Mouse (Mus musculus): ENCODE data around the gene Map1b. TPM values are rescaled to one million over a fixed set of nuclear protein-coding genes. Genes with fewer than 3 reads are reported as not detected.

Gene Map1b
- polyA plus RNA-seq, 2 experiments: 17.5 to 142 TPM

GRCm38 (mm10) chr13:99441700-99442433, 74.5 kb downstream of the Map1b start:
- H3K27me3 ChIP-seq (ENCODE audit: control insufficient read depth, insufficient read depth, low read length): no peaks in the 10 kb centered on the region
- H3K4me1 ChIP-seq (ENCODE audit: control insufficient read depth, insufficient read depth, low read length): peaks cover 26% of the 10 kb centered on the region
- DNase-seq (ENCODE audit: low spot score) (peak; percentile 27), ATAC-seq (ENCODE audit: low FRiP score, low read depth) (peak; percentile 58)
- peaks cover 27% of the 10 kb centered on the region for H3K36me3 ChIP-seq (ENCODE audit: control insufficient read depth, insufficient read depth, low read length)
- H3K9me3 ChIP-seq (ENCODE audit: control insufficient read depth, low read length): no peaks in the 10 kb centered on the region
- no peak overlapping the region; the same call in 1 of the 2 replicates for H3K4me2 ChIP-seq (replicated peaks; ENCODE audit: low read depth, low read length, severe bottlenecking)
- H3K4me3 ChIP-seq (replicated peaks; ENCODE audit: low read length): no peak overlapping the region
- H3K27ac ChIP-seq (replicated peaks; ENCODE audit: low read depth, low read length): peak overlapping the region; percentile 20; the same call in 1 of the 2 replicates
- H3K9ac ChIP-seq (ENCODE audit: low read depth, low read length, severe bottlenecking): no peak overlapping the region
- WGBS: 32% methylated on average over 18 of the region's 18 CpGs
- no peak for TF ChIP-seq POLR2A (IDR thresholded peaks at IDR 0.05; ENCODE audit: borderline replicate concordance, extremely low read depth, insufficient read depth, insufficient read length)

DNA sequence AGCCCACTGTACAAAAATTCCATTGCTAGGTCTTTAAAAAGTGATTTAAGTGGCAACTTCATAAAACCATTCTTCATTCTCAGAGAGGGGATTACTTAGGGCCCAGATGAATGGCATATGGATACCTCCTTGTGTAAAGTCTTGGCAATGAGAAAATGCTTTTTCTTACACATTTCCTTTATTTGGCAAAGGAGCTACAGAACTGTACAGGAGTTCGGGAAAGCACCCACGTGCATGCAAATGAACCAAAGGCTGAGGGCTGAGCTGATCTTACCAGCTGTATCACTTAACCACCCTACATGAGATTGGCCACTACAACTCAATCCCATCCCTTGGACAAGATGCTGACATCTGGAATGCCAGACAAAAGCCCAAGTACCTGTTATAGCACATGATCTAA, 76.1 kb downstream of the Map1b start:
- Histone ChIP-seq H3K4me3 (replicated peaks; ENCODE audit: low read length) (no peak overlapping the region), H3K9ac (ENCODE audit: low read depth, low read length, severe bottlenecking) (no peak overlapping the region), H3K4me2 (replicated peaks; ENCODE audit: low read depth, low read length, severe bottlenecking) (no peak overlapping the region), H3K27me3 (ENCODE audit: control insufficient read depth, insufficient read depth, low read length) (no peaks in the 10 kb centered on the region), H3K36me3 (ENCODE audit: control insufficient read depth, insufficient read depth, low read length) (peaks cover 33% of the 10 kb centered on the region), H3K27ac (replicated peaks; ENCODE audit: low read depth, low read length) (no peak overlapping the region), H3K9me3 (ENCODE audit: control insufficient read depth, low read length) (no peaks in the 10 kb centered on the region), H3K4me1 (ENCODE audit: control insufficient read depth, insufficient read depth, low read length) (peaks cover 26% of the 10 kb centered on the region)
- 88% methylated on average over 2 of the region's 2 CpGs for whole genome bisulfite sequencing
- ATAC-seq (ENCODE audit: low FRiP score, low read depth) (no peak), DNase-seq (ENCODE audit: low spot score) (no peak)
- no peak for TF ChIP-seq POLR2A (IDR thresholded peaks at IDR 0.05; ENCODE audit: borderline replicate concordance, extremely low read depth, insufficient read depth, insufficient read length)

DNA sequence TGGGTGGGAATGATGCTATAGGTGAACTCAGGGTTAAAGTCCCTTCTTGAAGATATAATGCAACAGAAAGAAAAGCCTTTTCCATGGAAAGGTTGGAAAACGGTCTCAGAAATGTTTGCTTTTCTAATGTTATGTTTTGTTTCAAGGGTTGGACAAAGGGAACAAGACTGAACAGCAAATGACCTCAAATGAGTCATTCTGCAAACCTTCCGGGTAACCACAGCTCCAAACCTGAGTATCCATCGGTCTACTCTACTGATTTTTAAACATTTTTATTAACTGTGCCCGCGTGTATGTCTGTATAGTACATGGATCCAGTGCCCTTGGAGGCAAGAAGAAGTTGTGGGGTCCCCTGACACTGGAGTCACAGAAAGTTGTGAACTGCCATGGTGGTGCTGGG, 77.0 kb downstream of the Map1b start:
- no peak for TF ChIP-seq POLR2A (IDR thresholded peaks at IDR 0.05; ENCODE audit: borderline replicate concordance, extremely low read depth, insufficient read depth, insufficient read length)
- no peak overlapping the region for H3K27ac ChIP-seq (replicated peaks; ENCODE audit: low read depth, low read length)
- H3K4me3 ChIP-seq (replicated peaks; ENCODE audit: low read length): no peak overlapping the region
- WGBS: 98% methylated on average over 5 of the region's 5 CpGs
- H3K4me1 ChIP-seq (ENCODE audit: control insufficient read depth, insufficient read depth, low read length): peaks cover 17% of the 10 kb centered on the region
- H3K4me2 ChIP-seq (replicated peaks; ENCODE audit: low read depth, low read length, severe bottlenecking): no peak overlapping the region
- no peaks in the 10 kb centered on the region for H3K9me3 ChIP-seq (ENCODE audit: control insufficient read depth, low read length)
- no peak for DNase-seq (ENCODE audit: low spot score)
- no peaks in the 10 kb centered on the region for H3K27me3 ChIP-seq (ENCODE audit: control insufficient read depth, insufficient read depth, low read length)
- ATAC-seq (ENCODE audit: low FRiP score, low read depth): no peak
- no peak overlapping the region for H3K9ac ChIP-seq (ENCODE audit: low read depth, low read length, severe bottlenecking)
- H3K36me3 ChIP-seq (ENCODE audit: control insufficient read depth, insufficient read depth, low read length): peaks cover 34% of the 10 kb centered on the region

- no peak overlapping the region for H3K4me2 ChIP-seq (replicated peaks; ENCODE audit: low read depth, low read length, severe bottlenecking)
- H3K9me3 ChIP-seq (ENCODE audit: control insufficient read depth, low read length): no peaks in the 10 kb centered on the region
- no peaks in the 10 kb centered on the region for H3K27me3 ChIP-seq (ENCODE audit: control insufficient read depth, insufficient read depth, low read length)
- H3K36me3 ChIP-seq (ENCODE audit: control insufficient read depth, insufficient read depth, low read length): peaks cover 53% of the 10 kb centered on the region
- no peak for TF ChIP-seq POLR2A (IDR thresholded peaks at IDR 0.05; ENCODE audit: borderline replicate concordance, extremely low read depth, insufficient read depth, insufficient read length)
- H3K4me3 ChIP-seq (replicated peaks; ENCODE audit: low read length): no peak overlapping the region
- H3K4me1 ChIP-seq (ENCODE audit: control insufficient read depth, insufficient read depth, low read length): peaks cover 8% of the 10 kb centered on the region
- no peak overlapping the region for H3K27ac ChIP-seq (replicated peaks; ENCODE audit: low read depth, low read length)
- DNase-seq (ENCODE audit: low spot score): no peak
- no peak overlapping the region for H3K9ac ChIP-seq (ENCODE audit: low read depth, low read length, severe bottlenecking)
- no peak for ATAC-seq (ENCODE audit: low FRiP score, low read depth)
These were observed 79.3 kb downstream of the Map1b start for GRCm38 (mm10) chr13:99437051-99437450.

DNA sequence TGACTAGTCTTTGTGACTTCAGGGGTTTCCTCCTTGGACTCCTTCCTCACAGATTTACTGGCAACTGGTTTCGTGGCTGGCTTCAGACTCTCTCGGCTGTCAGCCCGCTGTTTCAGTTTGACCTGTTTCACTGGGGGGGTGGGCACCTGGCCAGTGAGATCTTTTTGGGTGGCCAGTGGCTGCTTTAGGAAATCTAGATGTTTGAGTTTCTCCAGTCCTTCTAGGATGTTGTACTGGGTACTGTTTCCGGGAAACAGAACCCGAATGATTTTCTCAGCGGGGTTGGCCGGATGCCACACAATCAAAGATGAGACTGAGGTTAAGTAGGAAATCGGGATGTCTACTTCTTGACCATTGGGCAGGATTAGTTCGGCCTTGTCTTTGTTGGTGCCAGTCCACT, 81.8 kb downstream of the Map1b start:
- no peak for TF ChIP-seq POLR2A (IDR thresholded peaks at IDR 0.05; ENCODE audit: borderline replicate concordance, extremely low read depth, insufficient read depth, insufficient read length)
- Histone ChIP-seq H3K4me3 (replicated peaks; ENCODE audit: low read length) (no peak overlapping the region), H3K36me3 (ENCODE audit: control insufficient read depth, insufficient read depth, low read length) (peaks cover 61% of the 10 kb centered on the region), H3K9me3 (ENCODE audit: control insufficient read depth, low read length) (no peaks in the 10 kb centered on the region), H3K4me2 (replicated peaks; ENCODE audit: low read depth, low read length, severe bottlenecking) (no peak overlapping the region), H3K27me3 (ENCODE audit: control insufficient read depth, insufficient read depth, low read length) (no peaks in the 10 kb centered on the region), H3K4me1 (ENCODE audit: control insufficient read depth, insufficient read depth, low read length) (no peaks in the 10 kb centered on the region), H3K9ac (ENCODE audit: low read depth, low read length, severe bottlenecking) (no peak overlapping the region), H3K27ac (replicated peaks; ENCODE audit: low read depth, low read length) (no peak overlapping the region)
- WGBS: 94% methylated on average over 9 of the region's 9 CpGs
- ATAC-seq (ENCODE audit: low FRiP score, low read depth): no peak
- DNase-seq (ENCODE audit: low spot score): no peak
